Mouse (Mus musculus) brain, embryonic 14.5 days (tissue): ENCODE data around the gene Cdkl3.

ENCODE experiments used
- CTCF ChIP-seq: fragments of 200-500 bp; IDR thresholded peaks from 2 replicates; pipeline ENCODE4 v1.5.1; 2012; ENCODE audit warnings: inconsistent platforms, mild to moderate bottlenecking, moderate library complexity, borderline replicate concordance; ENCODE audit not compliant: insufficient read depth, insufficient read length; ENCODE audit errors: extremely low read depth
- POLR2A ChIP-seq: fragments of 200-500 bp; IDR thresholded peaks from 2 replicates; pipeline ENCODE4 v1.6.1; 2012; ENCODE audit warnings: mild to moderate bottlenecking, inconsistent platforms, borderline replicate concordance; ENCODE audit not compliant: poor library complexity, insufficient read depth, insufficient read length, severe bottlenecking; ENCODE audit errors: extremely low read depth

GRCm38 (mm10) chr11:52097596-52097995 is 93.6 kb downstream of the Cdkl3 start:
- no peak for TF ChIP-seq CTCF
- TF ChIP-seq POLR2A: no peak
